Mouse (Mus musculus): ENCODE measurements around the gene Actg1. TPM values are rescaled to one million over a fixed set of nuclear protein-coding genes. Genes with fewer than 3 reads are reported as not detected.

Gene Actg1
- 1,832 and 2,176 TPM in 2 replicates for total RNA-seq (2012; rRNA removed)
- total RNA-seq (2014; rRNA removed), result 2,424 and 2,484 TPM in 2 replicates
- polyA plus RNA-seq (2012; ENCODE audit: insufficient read length, low read depth), result 3,554 and 4,362 TPM in 2 replicates

- peak within 1 kb of the TSS; percentile 78 for H3K4me2 ChIP-seq (ENCODE audit: insufficient read depth, low read depth, poor library complexity, severe bottlenecking)
- peak within 1 kb of the TSS; percentile 97 for H3K9ac ChIP-seq (ENCODE audit: insufficient read depth, low read depth)
- in situ Hi-C loops (cut with MboI; ENCODE audit: low pct_ligation_motif_present, low pct_unique_long_range_greater_than_20kb, low sequenced_read_pairs), result no loop called here
- no peaks in the 10 kb centered on the region for H3K9me3 ChIP-seq (replicated peaks; ENCODE audit: low read length)
- H3K27me3 ChIP-seq (replicated peaks), result no peaks in the 10 kb centered on the region
- DNase-seq (ENCODE audit: extremely low read depth), result peak; percentile 89
- peaks cover 17% of the 10 kb centered on the region for H3K79me2 ChIP-seq (replicated peaks; ENCODE audit: control insufficient read depth, extremely low read depth, insufficient read depth, poor library complexity, severe bottlenecking)
- H3K36me3 ChIP-seq (replicated peaks in 1 of 2; ENCODE audit: control insufficient read depth in 1 of 2, insufficient read depth in 1 of 2, low read length in 1 of 2), result peaks cover 18 to 22% of the 10 kb centered on the region in 2 experiments
- H3K4me1 ChIP-seq (ENCODE audit: control insufficient read depth in 1 of 2, insufficient read depth in 2 of 2), result peaks cover 14 to 42% of the 10 kb centered on the region in 2 experiments
- peak within 1 kb of the TSS; percentile 80 for H3K27ac ChIP-seq (ENCODE audit: insufficient read depth, low read depth)
- dilution Hi-C loops (cut with MboI; ENCODE audit: extremely low pct_ligation_motif_present, extremely low pct_unique_long_range_greater_than_20kb, low sequenced_read_pairs), result no loop called here
- peak within 1 kb of the TSS; percentile 81 to 98 (median 92) for H3K4me3 ChIP-seq (replicated peaks in 1 of 3; ENCODE audit: low read depth in 2 of 3, low read length in 2 of 3, poor library complexity in 1 of 3)
- TF ChIP-seq JUND (conservative IDR thresholded peaks at IDR 0.05; ENCODE audit: low read depth, low read length) (no peak), POLR2A (IDR thresholded peaks at IDR 0.05; ENCODE audit: low read depth, low read length) (peak; percentile 96), NELFE (IDR thresholded peaks at IDR 0.05; ENCODE audit: low read depth, low read length) (peak; percentile 100), MXI1 (IDR thresholded peaks at IDR 0.05; ENCODE audit: low read depth, low read length) (peak; percentile 24; the same call in 1 of the 2 replicates), MEF2A (IDR thresholded peaks at IDR 0.05; ENCODE audit: borderline replicate concordance, low read depth, low read length) (0 out of 2 replicates have a peak, but pooled peaks have one; percentile 45), SIN3A (IDR thresholded peaks at IDR 0.05; ENCODE audit: low read length) (no peak), GABPA (IDR thresholded peaks at IDR 0.05; ENCODE audit: insufficient replicate concordance, low read depth, low read length) (no peak), IRF4 (IDR thresholded peaks at IDR 0.05; ENCODE audit: low read depth, low read length) (0 out of 2 replicates have a peak, but pooled peaks have one; percentile 27), KAT2A (IDR thresholded peaks at IDR 0.05; ENCODE audit: insufficient replicate concordance, low read length) (peak; percentile 60; the same call in 1 of the 2 replicates), ZMIZ1 (IDR thresholded peaks at IDR 0.05; ENCODE audit: low read depth, low read length) (peak; percentile 99), USF1 (IDR thresholded peaks at IDR 0.05; ENCODE audit: low read depth, low read length) (peak; percentile 82), POLR2AphosphoS2 (IDR thresholded peaks at IDR 0.05; ENCODE audit: low read depth, low read length) (peak; percentile 94), TBP (conservative IDR thresholded peaks at IDR 0.05; ENCODE audit: low read depth, low read length) (peak; percentile 95), TCF12 (IDR thresholded peaks at IDR 0.05; ENCODE audit: low read depth, low read length) (peak; percentile 78), HCFC1 (IDR thresholded peaks at IDR 0.05; ENCODE audit: low read depth, low read length) (peak; percentile 59), CHD2 (IDR thresholded peaks at IDR 0.05; ENCODE audit: low read length) (peak; percentile 60; the same call in 1 of the 2 replicates), JUN (IDR thresholded peaks at IDR 0.05; ENCODE audit: insufficient read depth, low read depth, low read length) (no peak), RCOR1 (conservative IDR thresholded peaks at IDR 0.05; ENCODE audit: low read depth, low read length) (0 out of 2 replicates have a peak, but pooled peaks have one; percentile 23)
Observed at GRCm38 (mm10) chr11:120347791-120348683, at the start of gene Actg1. Gene Actg1 (minus strand): TSS chr11:120348542.

Measured in CH12.LX (cell line).